Mouse (Mus musculus) cerebellum, adult 2 months (tissue): ENCODE data around the gene Zfp879.

Source experiments
- CTCF ChIP-seq: fragments of 200-500 bp; IDR thresholded peaks from 2 replicates; pipeline ENCODE4 v1.5.1; 2011; ENCODE audit warnings: low read depth, mild to moderate bottlenecking, control low read depth, low read length, moderate library complexity, borderline replicate concordance; ENCODE audit not compliant: insufficient read depth
- POLR2A ChIP-seq: fragments of 200-500 bp; IDR thresholded peaks from 2 replicates; pipeline ENCODE4 v1.6.1; 2011; ENCODE audit warnings: low read length, control low read depth, borderline replicate concordance; ENCODE audit not compliant: insufficient read depth

DNA sequence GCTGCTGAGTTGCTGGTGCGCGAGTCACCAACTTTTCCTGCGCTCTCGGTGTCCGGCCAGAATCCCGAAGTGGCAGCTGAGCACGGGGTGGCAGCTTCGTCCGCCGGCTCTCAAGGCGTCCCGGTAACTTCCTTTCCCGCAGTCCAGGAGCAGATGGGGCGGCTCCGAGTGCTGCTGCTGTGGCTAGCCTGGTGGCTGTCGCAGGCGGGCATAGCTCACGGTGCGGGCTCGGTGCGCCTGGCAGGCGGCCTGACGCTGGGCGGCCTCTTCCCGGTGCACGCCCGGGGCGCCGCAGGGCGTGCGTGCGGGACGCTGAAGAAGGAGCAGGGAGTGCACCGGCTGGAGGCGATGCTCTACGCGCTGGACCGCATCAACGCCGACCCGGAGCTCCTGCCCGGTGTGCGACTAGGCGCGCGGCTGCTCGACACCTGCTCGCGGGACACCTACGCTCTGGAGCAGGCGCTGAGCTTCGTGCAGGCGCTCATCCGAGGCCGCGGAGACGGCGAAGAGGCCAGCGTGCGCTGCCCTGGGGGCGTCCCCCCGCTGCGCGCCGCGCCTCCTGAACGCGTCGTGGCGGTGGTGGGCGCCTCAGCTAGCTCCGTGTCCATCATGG, 9.7 kb upstream of the Zfp879 start:
- TF ChIP-seq POLR2A, result no peak
- TF ChIP-seq CTCF, result no peak
